Mouse (Mus musculus): ENCODE data around the gene Gfpt2. TPM values are rescaled to one million over a fixed set of nuclear protein-coding genes. Genes with fewer than 3 reads are reported as not detected.
"Not testable (repeated sequence)": the region's sequence is repeated elsewhere in the genome, so short reads cannot be mapped to it uniquely, and the experiment has no call there.

Gene Gfpt2
- 10 to 100 TPM; 14.5 to 18.0 TPM for total RNA-seq (2021)
- long read RNA-seq, experiment 1, transcript Gfpt2-201 (19 exons, 2,947 nt) = major isoform, 19 of 21 reads
- long read RNA-seq, experiment 1, partial matches to known transcripts = 1 of 21 reads
- long read RNA-seq, experiment 1, other reads (novel, unspliced or antisense) = 1 of 21 reads
- long read RNA-seq, experiment 2, transcript Gfpt2-201 (19 exons, 2,947 nt) = major isoform, 20 of 26 reads
- long read RNA-seq, experiment 2, partial matches to known transcripts = 2 of 26 reads
- long read RNA-seq, experiment 2, other reads (novel, unspliced or antisense) = 4 of 26 reads

DNA sequence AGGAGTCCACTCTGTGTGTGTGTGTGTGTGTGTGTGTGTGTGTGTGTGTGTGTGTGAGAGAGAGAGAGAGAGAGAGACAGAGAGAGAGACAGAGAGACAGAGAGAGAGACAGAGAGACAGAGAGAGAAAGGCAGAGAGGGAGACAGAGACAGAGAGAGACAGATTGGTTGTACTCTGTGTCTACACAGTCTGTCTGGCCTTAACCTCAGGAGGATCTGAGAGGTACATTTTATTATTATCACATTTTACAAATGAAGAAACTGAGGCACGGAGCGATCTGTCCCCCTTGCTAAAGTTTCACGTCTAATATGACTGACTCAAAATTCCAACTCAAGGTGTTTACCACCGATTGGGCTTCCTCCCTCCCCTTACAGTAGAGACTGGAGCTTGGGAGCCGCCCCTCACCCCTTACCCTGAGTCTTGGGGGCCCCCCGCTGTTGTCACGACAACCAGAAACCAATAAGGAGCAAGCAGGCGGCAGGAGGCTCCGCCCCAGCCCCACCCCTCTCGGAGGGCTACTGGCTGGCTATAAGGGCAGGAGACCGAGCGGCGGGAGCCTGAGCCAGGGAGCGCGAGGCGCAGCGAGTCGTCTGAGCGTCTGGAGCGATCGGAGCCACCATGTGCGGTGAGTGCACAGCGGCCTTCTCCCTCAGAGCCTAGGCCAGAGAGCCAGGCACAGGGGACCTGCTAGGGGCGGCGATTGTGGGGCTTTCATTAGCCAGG is at the start of gene Gfpt2:
Gfpt2 (plus strand) TSS at position 560 of the 723 bp plus-strand sequence.
- DNase-seq (ENCODE audit: low spot score in 2 of 2) = peak; percentile 70 to 83

DNA sequence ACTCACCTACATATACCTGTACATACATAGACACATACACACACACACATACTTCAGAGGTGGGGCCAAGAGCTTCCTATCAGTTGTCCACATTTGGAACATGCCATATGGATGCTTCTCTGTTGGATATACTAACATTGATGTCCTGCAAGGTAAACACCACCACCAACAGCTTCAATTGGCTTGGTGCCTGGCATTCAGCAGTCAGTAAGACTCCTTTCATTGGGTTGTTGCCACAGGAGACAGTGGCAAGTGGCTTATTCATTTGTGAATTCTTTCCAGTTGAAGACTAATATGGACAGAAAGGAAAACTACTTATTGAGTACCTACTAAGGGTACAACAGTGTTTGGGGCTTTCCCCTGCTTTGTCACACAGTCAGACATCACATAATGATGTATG is 49.0 kb upstream of the Gfpt2 start:
- DNase-seq (ENCODE audit: low spot score in 2 of 2) = no peak

DNA sequence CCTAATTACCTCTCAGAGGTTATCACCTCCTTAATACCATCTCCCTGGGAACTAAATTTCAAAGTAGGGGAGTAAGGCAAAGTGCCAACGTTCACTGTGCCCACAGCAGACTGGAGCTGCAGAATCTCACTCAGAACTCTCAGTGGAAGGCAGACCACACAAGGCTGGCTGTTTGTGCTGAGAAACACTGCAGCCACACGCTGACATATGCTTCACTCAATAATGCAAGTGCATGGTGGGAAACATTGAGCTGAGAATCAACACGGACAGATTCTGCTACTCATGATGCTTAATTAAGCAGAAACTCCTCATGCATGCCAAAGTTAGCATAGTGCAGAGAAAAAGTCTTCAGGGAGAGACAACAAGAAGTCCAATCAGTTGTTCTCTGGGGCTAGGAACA is 48.1 kb upstream of the Gfpt2 start:
- DNase-seq (ENCODE audit: low spot score in 2 of 2) = no peak

DNA sequence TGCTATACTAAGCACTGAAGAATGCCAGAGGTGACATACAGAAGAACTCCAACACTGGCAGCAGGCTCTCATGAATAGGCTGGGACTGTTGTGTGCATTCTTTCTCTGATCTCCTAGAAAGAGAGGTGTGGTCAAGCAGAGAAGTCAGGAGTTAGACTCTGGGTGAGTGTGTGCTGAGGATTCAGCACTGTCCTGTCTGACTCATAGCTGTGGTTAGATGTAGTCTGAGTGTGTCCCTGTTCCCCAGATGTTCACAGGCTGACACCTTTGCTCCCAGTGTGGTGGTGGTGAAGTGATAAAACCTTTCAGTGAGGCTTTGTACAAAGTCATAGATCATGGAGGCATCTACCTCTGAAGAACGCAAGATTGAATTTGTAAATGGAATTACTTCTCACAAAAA is 47.2 kb upstream of the Gfpt2 start:
- DNase-seq (ENCODE audit: low spot score in 2 of 2) = no peak

DNA sequence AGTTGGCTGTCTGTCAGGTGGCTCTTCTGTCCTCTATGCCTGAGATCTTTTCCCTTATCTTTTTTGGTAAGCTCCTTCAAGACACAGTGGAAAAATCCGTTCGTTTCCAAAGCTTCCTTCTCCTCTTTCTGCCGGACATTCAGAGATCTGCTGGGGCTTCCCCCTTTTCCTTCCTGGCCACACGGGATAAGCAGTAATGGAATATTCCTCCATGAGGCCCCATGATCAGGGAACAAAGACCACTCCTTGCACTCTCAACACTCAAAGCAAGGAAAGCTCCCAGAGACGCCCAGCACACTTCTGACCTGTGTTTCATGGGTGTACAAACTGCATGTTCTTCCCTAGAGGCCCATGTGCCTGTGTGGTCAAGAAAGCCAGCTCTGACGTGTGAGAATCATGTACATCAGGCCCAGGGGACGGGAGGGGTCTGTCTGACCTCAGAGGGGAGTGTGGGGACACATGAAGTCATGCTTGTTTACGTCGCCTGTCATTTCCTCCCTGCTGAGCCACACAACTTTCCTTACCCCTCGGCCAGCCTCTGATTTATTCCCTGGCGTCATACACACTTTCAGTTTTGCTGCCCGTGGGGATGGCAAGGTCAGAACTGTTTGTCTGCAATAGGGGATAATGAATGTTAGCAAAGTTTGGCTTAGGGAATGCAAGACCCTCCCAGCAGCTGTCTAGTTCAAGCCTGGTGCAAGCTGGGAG is 38.9 kb upstream of the Gfpt2 start:
- peak in 1 of 2 experiments; percentile 37 for DNase-seq (ENCODE audit: low spot score in 2 of 2)

DNA sequence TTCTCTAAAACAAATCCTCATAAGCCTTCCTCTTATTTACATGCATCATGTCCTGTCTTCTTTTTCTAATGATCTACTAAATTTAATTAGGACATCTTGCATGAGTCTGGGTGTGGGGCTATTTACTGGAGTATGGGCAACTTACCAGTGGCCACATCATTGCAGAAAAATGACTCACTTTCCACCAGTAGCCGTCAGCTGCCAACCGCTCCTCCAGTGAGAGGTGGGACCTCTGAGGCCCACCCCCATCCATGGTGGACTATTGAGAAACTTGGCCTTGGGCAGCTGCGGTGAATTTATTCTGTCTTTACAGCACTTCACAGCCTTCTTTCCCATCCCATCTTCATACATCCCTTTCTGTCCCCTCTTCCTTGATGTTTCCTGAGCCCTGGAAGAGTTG is 35.9 kb upstream of the Gfpt2 start:
- DNase-seq (ENCODE audit: low spot score in 2 of 2) = no peak

DNA sequence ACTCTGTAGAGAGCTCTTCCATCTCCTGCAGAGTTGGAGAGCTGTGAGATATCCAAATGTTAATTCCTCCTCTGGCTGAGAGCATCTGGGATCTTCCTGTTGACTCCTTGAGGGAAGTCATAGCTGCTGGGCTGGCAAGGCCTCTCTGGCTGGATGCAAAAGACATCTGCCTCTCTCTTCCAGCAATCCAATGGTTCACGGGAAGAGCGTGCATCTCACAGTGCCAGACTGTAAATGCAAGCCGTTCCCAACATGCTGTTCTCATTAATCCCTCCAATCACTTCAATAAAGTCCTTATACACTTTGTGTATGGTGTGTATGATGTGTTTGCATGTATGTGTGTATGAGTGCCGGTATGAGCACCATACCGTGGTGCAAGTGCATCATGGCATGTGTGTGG is 32.8 kb upstream of the Gfpt2 start:
- DNase-seq (ENCODE audit: low spot score in 2 of 2) = peak in 1 of 2 experiments; percentile 28

DNA sequence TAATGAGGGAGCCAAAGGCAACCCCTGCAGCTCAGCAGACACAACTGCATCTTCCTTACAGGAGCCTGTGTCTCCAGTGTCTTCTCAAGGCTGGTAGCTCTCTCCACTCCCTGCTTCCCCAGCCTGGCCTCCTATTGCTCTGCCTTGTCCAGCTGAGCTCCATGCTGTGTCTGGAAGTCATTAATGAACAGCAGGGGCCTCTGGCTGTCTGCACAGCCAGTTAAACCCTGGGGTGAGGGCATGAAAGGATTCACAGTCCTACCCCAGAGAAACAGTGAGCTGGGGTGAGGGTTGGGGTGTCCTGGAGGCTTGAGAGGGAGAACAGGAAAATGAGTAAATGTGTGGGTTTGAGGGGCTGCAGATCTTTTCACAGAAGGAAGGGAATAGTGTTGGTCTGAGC is 30.4 kb upstream of the Gfpt2 start:
- DNase-seq (ENCODE audit: low spot score in 2 of 2) = peak in 1 of 2 experiments; percentile 21

DNA sequence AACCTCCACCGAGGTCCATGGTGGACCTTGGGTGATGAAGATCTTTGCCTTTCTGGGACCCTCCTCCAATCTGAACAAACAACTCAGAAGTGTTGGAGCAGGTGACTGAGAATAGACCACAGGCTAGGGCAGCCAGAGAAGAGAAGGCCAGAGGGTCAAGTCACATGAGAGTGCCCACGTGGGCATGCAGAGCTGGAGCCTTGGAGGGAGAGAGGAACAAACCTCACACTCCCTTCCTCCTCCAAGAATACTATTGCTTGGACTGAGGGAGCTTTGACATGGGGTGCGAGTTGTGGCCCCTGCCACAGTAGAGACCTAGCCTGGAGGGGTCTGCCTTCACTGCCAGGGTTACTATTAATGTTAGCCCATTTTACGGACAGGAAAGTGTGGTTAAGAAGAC is 30.0 kb upstream of the Gfpt2 start:
- DNase-seq (ENCODE audit: low spot score in 2 of 2) = no peak

DNA sequence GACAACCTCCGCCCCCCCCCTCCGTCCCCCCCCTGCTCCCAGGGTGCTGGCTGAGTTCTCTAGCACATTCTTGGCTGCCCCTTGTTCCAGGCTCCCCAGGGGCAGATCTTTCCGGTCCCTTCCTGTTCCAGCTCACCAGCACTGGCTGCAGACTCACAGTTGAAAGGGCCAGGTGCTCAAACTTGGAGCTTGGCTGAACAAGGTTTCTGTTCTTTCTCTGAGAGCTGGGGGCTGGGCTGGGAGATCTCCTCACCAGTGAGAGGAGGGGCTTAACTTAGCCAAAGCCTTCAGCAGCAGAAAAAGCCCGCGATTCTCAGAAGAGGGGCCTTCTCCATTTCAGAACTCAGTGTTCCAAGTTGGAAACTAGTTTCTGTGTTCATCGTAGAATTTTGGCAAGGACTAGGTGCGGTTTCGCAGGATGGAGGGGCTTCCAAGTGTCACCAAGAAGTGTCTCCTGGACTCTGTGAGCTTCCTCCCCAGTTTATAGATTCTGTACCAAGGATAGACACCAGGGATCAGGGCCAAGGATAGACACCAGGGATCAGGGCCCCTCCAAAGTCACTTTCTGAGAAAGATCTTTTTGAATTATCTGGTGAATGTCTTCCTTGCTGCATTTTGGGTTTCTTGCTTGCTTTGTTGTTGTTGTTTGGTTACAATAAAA is 29.2 kb upstream of the Gfpt2 start:
- DNase-seq (ENCODE audit: low spot score in 2 of 2) = peak in 1 of 2 experiments; percentile 71

DNA sequence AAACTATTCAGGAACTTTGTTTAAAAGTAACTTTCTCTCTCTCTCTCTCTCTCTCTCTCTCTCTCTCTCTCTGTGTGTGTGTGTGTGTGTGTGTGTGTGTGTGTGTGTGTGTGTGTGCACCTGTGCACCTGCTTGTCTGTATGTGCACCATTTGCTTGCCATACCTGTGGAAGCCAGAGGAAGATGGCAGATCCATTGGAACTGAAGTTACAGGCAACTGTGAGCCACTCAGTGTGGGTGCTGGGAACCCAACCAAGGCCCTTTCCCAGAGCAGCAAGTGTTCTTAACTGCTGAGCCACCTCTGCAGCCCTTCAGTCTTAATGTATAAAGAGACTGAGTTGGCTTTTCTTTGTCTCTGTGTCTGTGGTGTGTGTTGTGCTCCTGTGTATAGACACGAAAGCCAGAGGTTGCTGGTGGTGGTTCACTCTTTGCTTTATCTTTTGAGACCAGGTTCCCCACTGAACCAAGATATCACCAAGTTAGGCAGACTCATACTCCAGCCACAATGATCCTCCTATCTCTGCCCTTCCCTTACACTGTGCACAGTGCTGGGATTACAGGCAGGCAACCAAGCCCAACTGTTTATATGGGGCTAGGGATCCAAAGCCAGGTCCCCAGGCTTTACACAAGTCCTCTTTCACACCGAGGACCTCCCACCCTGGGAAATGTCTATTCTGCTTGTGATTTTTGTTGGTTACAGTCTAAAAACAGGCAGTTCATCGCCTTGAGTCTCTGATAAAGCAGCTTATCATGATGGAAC is 28.4 kb upstream of the Gfpt2 start:
- no peak for DNase-seq (ENCODE audit: low spot score in 2 of 2)

DNA sequence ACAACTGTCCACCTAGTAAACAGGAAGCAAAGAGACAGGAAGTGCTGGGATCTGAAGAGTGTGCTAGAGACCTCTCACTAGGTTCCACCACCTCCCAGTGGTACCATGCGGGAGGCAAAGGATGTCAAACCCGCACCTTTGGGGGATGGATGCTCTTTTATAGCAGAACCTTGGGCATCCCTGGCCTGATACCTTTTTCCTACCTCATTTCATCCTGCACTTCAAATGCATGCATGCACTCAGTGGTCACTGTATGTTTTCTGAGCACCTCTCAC is 27.9 kb upstream of the Gfpt2 start:
- no peak for DNase-seq (ENCODE audit: low spot score in 2 of 2)

DNA sequence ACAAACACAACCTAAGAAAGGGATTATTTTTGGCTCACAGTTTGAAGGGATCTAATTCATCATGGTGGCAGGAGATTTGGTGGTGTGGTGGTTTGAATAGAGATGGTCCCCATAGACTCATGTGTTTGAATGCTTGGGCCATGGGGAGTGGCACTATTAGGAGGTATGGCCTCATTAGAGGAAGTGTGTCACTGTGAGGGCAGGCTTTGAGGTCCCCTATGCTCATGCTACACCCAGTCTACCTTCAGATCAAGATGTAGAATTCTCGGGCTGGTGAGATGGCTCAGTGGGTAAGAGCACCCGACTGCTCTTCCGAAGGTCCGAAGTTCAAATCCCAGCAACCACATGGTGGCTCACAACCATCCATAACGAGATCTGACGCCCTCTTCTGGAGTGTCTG is 26.5 kb upstream of the Gfpt2 start:
- DNase-seq (ENCODE audit: low spot score in 2 of 2) = not testable (repeated sequence)

DNA sequence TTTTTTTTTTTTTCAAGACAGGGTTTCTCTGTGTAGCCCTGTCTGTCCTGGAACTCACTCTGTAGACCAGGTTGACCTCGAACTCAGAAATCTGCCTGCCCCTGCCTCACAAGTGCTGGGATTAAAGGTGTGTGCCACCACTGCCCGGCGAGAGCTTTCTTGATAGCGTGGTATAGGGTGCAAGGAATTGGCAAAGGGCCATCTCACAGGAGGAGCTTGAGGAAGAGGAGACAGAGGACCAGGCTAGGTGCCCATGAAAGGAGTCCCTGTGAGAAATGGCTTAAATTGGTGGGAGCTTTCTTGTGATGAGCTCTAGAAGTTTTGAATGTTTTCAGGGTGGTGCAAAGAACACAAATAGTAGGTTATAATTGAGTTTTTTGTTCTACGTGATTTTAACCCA is 25.2 kb upstream of the Gfpt2 start:
- DNase-seq (ENCODE audit: low spot score in 2 of 2) = no peak

DNA sequence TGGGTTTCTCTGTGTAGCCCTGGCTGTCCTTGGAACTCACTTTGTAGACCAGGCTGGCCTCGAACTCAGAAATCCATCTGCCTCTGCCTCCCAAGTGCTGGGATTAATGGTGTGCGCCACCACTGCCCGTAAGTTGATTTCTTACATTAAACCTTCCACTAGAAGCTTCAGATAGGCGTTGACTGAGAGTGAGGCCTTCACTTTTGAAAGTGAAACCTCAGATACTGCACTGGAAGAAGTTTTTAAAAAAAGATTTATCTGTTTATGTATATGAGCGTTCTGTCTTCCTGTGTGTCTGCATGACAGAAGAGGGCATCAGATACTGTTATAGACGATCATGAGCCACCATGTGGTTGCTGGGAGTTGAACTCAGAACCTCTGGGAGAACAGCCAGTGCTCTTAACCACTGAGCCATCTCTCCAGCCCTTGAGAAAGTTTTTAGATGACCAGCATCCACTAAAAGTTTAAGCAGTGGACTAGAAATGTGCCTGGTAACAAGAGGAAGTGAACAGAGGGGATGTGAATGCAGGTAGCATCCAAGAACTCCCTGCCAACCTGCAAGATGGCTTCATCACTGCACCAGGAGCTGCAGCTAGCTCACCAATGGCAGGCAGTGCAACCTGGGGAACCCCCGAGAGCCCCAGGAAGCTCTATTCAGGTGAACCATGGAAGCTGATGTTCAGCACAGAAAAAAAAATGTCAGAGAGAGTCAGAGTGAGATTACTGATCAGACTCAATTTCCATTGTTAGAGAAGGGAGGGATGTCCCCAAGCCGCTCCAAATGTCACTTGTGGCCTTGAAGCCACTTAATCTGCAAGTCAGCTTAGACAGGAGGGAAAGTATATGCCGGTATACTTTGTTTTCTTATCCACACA is 23.1 kb upstream of the Gfpt2 start:
- DNase-seq (ENCODE audit: low spot score in 2 of 2) = no peak

DNA sequence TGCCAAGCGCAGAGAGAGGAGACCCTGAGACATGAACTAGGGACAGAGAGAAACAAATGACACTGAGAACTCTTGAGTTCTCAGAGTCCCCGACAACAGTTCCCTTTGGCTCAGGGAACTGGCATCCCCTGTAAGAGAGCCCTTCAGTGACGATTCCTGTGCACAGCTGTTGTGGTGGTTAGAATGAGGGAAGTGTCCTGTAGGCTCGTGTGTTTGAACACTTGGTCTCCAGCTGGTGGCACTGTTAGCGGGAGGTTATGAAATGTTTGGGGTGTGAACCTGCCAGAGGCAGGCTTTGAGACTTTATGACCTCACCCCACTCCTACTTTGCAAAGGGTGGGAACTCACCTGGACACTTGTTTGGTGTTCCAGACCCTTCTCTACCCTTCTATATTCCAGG is 21.7 kb upstream of the Gfpt2 start:
- no peak for DNase-seq (ENCODE audit: low spot score in 2 of 2)

DNA sequence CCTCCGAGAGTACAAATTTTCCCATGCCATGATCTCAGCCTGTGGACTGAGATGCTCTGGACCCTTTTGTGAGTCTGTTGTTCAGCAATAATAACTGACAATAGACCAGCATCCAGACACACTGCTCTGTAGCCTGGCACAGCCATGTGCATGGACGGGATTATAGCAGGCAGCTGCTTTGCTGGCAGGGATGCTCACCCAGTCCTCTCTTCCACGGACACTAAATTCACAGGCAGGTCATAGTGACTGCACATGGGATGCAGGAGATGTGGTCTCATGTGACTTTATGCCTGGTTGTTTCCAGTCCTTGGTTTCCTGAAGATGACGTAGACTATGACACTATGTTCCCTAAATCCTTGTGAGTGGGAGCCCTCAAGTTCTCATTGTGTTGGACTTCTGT is 19.1 kb upstream of the Gfpt2 start:
- DNase-seq (ENCODE audit: low spot score in 2 of 2) = no peak

DNA sequence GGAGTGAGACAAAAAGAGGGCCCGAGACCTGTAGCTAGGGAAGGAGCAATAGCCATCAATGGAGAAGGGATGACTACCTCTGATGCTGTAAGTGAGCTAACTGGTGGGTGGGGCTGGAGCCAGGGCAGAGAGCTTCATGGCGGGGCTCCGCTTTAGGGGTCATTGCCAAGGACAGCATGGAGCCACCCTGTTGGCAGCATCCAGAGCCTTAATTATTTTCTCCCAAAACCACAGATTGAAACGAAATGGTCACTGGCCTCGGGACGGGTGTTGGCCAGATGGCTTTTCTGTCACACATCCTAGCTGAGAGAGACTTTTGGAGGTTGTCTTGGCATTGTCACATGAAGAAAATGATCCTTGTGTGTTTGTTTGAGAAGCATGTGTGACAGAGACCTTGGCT is 15.1 kb upstream of the Gfpt2 start:
- DNase-seq (ENCODE audit: low spot score in 2 of 2) = no peak

DNA sequence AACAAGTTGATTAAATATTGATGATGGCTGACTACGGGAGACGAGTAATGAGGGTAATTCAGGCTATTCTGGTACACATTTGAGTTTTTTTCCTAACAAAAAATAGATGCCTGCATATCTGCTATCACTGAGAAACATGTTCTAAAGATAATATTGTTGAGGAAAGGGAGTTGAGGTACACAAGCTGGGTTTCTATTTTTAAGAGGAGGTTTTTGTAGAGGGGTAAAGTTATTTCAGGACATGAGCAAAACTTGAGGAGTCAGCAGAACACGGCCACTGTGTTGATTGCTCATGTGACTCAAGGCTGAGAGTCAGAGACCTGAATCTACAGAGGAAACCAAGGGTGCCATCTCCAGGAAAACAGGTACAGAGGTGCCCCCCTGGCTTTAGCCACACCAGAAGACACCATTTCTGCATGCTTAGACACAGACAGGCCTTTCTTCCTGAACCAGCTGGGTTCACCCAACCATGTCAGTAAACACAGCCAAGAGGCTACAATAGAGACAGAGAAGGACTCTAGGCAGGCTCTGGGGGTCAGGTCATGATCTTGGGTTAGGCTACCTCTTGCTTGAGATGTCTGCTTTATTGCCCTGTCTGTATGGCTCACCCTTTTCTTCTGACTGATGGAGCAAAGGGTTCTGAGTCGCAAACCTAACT is 13.7 kb upstream of the Gfpt2 start:
- no peak for DNase-seq (ENCODE audit: low spot score in 2 of 2)

Measured in gastrocnemius, postnatal 4 days (tissue).